Mouse (Mus musculus): ENCODE data around the gene Ten1. TPM values are rescaled to one million over a fixed set of nuclear protein-coding genes. Genes with fewer than 3 reads are reported as not detected.

Ten1 gene
- polyA plus RNA-seq, 1 experiment from 2014 or later = 60.0 TPM

Other genes with a start within 250 kb of the Ten1 start
- gene Itgb4, start 224.1 kb upstream of the Ten1 start, polyA plus RNA-seq (2016; fragmentation: Nextera tagmentation; extraction: Ambion mirVana) = 0.59 and 1.3 TPM in 2 replicates
- 75.3 and 92.6 TPM in 2 replicates for gene Galk1, start 186.1 kb upstream of the Ten1 start, polyA plus RNA-seq (2016; fragmentation: Nextera tagmentation; extraction: Ambion mirVana)
- 2,249 and 2,254 TPM in 2 replicates for gene H3f3b, start 170.9 kb upstream of the Ten1 start, polyA plus RNA-seq (2016; fragmentation: Nextera tagmentation; extraction: Ambion mirVana)
- 50.3 and 51.5 TPM in 2 replicates for gene Unk, start 168.5 kb upstream of the Ten1 start, polyA plus RNA-seq (2016; fragmentation: Nextera tagmentation; extraction: Ambion mirVana)
- gene Unc13d, start 120.9 kb upstream of the Ten1 start, polyA plus RNA-seq (2016; fragmentation: Nextera tagmentation; extraction: Ambion mirVana) = 0.92 and 1.3 TPM in 2 replicates
- 92.4 and 102 TPM in 2 replicates for gene Wbp2, start 111.9 kb upstream of the Ten1 start, polyA plus RNA-seq (2016; fragmentation: Nextera tagmentation; extraction: Ambion mirVana)
- 4.0 and 4.7 TPM in 2 replicates for gene Trim47, start 71.6 kb upstream of the Ten1 start, polyA plus RNA-seq (2016; fragmentation: Nextera tagmentation; extraction: Ambion mirVana)
- gene Trim65, start 67.7 kb upstream of the Ten1 start, polyA plus RNA-seq (2016; fragmentation: Nextera tagmentation; extraction: Ambion mirVana) = 1.3 and 1.7 TPM in 2 replicates
- gene Mrpl38, start 60.0 kb upstream of the Ten1 start, polyA plus RNA-seq (2016; fragmentation: Nextera tagmentation; extraction: Ambion mirVana) = 82.3 and 84.4 TPM in 2 replicates
- gene Fbf1, start 30.7 kb upstream of the Ten1 start, polyA plus RNA-seq (2016; fragmentation: Nextera tagmentation; extraction: Ambion mirVana) = 80.2 and 85.9 TPM in 2 replicates
- 37.9 and 42.6 TPM in 2 replicates for gene Acox1, start 190 bp downstream of the Ten1 start, polyA plus RNA-seq (2016; fragmentation: Nextera tagmentation; extraction: Ambion mirVana)
- 0.75 and 1.1 TPM in 2 replicates for gene Evpl, start 39.2 kb downstream of the Ten1 start, polyA plus RNA-seq (2016; fragmentation: Nextera tagmentation; extraction: Ambion mirVana)
- 84.2 and 85.6 TPM in 2 replicates for gene Srp68, start 75.4 kb downstream of the Ten1 start, polyA plus RNA-seq (2016; fragmentation: Nextera tagmentation; extraction: Ambion mirVana)
- gene Galr2, start 82.1 kb downstream of the Ten1 start, polyA plus RNA-seq (2016; fragmentation: Nextera tagmentation; extraction: Ambion mirVana) = 0.21 and 0.24 TPM in 2 replicates
- 83.4 and 83.5 TPM in 2 replicates for gene Exoc7, start 108.4 kb downstream of the Ten1 start, polyA plus RNA-seq (2016; fragmentation: Nextera tagmentation; extraction: Ambion mirVana)
- 9.8 and 10.5 TPM in 2 replicates for gene Foxj1, start 136.5 kb downstream of the Ten1 start, polyA plus RNA-seq (2016; fragmentation: Nextera tagmentation; extraction: Ambion mirVana)
- 35.7 and 37.8 TPM in 2 replicates for gene Rnf157, start 214.2 kb downstream of the Ten1 start, polyA plus RNA-seq (2016; fragmentation: Nextera tagmentation; extraction: Ambion mirVana)
- gene Ubald2, start 235.2 kb downstream of the Ten1 start, polyA plus RNA-seq (2016; fragmentation: Nextera tagmentation; extraction: Ambion mirVana) = 47.7 and 52.5 TPM in 2 replicates